Mouse (Mus musculus) skeletal muscle tissue, adult 2 months (tissue): ENCODE data around the gene Nmur1.

Experiments
- DNase-seq: peaks from one replicate; pipeline ENCODE4 v3.0.0-alpha.2; 2012; ENCODE audit warnings: low read depth, low spot score

Gene Nmur1

GRCm38 (mm10) chr1:86426128-86426527 is at the start of gene Nmur1, which contains the start of gene Tex44:
Nmur1 (minus strand) TSS chr1:86426228.
Tex44 (plus strand) TSS chr1:86426329.
- no peak for DNase-seq

DNA sequence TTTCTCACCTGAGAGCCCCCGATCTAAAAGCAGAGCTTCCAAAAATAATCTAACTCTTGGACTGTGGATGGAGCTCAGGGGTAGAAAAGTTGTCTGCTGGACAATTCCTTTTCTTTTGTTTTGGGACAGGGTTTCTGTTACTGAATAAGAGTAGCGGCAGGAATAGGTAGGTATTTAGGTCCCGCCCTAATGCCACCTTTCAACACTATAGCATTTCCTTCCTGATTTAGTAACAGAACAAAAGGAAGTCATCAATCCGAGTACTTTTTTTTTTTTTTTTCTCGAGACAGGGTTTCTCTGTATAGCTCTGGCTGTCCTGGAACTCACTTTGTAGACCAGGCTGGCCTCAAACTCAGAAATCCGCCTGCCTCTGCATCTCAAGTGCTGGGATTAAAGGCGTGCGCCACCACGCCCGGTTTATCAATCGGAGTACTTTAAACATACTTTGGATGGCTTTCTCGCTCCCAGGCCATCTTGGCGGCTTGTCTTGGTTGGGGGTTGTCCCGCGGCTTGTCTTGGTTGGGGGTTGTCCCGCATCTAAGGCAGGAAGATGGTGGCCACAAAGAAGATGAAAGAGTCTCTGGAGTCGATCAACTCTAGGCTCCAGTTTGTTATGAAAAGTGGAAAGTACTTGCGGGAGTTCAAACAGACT is 47.2 kb upstream of the Nmur1 start:
- no peak for DNase-seq

- peak; percentile 87 for DNase-seq
These were observed 46.3 kb upstream of the Nmur1 start for GRCm38 (mm10) chr1:86472197-86472952.

- peak; percentile 58 for DNase-seq
These were observed 45.5 kb upstream of the Nmur1 start for GRCm38 (mm10) chr1:86471504-86471961.

- DNase-seq: peak; percentile 98
These were observed 44.6 kb upstream of the Nmur1 start for GRCm38 (mm10) chr1:86470519-86471181.

DNA sequence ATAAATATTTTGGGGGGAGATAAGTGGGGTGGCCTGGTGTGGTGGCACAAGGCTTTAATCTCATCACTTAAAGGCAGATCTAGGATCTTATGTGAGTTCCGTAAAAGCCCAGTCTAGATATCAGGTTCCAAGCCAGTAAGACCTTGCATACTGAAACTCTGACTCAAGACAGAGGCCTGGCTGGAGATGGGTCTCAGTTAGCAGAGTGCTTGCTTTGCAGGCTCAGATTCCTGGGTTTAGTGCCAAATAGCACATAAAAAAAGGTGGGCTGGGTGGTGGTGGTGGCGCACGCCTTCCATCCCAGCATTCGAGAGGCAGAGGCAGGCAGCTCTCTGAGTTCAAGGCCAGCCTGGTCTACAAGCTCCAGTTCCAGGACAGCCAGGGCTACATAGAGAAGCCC is 43.8 kb upstream of the Nmur1 start:
- peak; percentile 49 for DNase-seq

DNA sequence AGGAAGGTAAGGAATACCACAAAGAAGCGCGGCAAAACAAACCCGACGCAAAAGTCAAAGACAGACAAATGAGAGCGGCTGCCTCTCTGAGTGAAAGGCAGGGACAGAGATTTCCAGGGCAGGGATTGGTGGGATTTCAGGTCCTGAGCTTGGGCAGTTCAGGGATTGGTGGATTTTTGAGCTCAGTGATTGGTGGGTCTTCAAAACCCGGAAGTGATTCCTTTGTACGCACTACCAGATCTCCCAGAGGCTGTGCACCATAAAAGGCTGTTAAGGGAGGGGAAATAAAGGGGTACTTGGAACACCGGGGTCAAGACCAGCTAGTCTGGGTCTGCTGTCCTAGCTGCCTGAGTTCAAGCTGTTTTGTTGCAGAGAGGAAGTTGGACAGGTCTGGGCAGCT is 41.4 kb upstream of the Nmur1 start:
- no peak for DNase-seq

GRCm38 (mm10) chr1:86464875-86465224 is 38.8 kb upstream of the Nmur1 start:
- DNase-seq: no peak

GRCm38 (mm10) chr1:86464223-86464874 is 38.3 kb upstream of the Nmur1 start:
- DNase-seq: no peak

- DNase-seq: no peak
These were observed 33.3 kb upstream of the Nmur1 start for GRCm38 (mm10) chr1:86459371-86459770.

DNA sequence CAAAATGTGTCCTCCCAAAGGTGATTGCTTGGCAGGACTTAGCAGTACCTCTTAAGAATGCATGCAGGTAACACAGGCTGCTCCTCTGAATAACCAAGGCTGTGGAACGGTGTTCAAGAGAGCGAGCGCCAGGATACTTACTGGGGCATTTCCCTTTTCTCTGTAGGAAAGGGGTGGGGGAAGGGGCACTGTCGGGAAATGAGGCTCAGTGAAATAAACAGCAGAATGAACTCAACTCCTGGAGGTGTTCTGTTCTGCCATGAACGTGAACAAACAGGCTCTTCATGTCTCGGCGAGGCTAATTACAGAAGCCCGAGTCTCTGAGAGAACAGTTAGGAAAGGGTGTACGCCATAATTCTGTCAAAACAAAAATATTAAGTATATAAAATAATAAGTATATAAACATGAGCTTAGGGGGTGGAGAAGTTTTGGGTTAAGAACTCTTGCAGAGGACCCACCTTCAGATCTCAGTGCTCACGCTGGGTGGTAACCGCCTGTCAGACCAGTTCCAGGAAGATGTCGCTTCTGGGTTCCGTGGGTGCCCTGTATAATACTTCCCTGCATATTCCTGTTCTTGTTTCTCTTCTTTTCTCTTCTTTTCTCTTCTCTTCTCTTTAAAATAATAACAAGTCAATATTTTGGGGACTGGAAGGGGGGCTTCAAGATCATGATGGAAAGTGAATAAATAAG is 31.0 kb upstream of the Nmur1 start:
- DNase-seq: no peak

DNA sequence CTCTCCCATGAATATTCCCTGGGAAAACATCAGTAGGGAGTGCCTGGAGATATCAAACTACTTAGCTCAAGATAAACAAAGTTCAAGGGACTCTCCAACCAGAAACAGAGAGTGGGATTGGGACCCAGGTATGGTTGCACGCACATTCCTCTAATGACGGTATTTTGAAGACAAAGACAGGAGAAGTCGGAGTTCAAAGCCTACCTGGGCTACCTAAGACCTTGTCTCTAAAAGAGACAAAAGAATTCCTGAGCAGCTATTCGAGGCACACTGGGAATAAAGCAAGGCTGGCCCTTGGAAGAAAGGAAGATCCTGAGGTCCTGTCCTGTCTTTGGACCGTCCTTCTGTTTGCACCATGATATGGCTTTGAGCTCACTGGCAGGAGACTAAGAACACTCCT is 26.7 kb upstream of the Nmur1 start:
- no peak for DNase-seq

- no peak for DNase-seq
These were observed 23.9 kb upstream of the Nmur1 start for GRCm38 (mm10) chr1:86449966-86450365.

GRCm38 (mm10) chr1:86448272-86448671 is 22.2 kb upstream of the Nmur1 start:
- peak; percentile 79 for DNase-seq

GRCm38 (mm10) chr1:86447596-86448171 is 21.7 kb upstream of the Nmur1 start:
- DNase-seq: peak; percentile 77

DNA sequence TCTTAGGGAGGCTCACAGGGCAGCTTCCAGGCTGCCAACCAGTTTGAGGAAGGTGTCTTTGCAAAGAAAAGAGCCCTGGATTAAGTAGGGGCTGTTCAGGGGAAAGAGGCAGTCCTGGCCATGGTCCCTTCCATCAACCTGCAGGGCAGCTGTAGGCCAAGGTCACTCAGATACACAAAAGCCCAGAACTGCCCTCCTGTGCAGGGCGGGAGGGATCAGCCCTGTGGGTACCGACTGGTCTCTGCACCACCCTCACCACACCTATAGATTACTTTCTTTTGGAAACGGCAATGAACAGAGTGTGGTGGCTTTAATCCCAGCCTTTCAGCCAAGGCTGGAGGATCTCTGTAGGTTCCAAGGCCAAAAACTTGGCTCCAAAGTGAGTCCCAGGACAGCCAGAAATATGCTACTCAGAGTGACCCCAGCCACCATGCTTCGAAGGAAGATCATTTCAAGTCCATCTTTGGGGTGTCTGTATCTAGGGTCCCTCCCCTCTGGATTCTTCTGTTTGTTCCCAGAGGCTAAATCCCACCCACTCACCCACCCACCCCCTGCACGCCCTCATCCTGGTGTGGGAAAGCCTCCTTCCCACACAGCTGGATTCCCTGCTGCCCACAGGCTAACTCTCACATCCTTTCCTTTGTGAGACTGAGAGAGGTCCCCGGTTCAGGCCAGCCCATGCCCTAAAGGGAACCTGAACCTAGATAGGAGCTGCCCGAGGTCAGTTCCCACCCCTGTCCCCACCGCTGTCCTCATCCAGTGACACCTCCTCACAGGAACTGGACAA is 17.6 kb upstream of the Nmur1 start:
- DNase-seq: no peak

GRCm38 (mm10) chr1:86442832-86443231 is 16.8 kb upstream of the Nmur1 start:
- DNase-seq: no peak

GRCm38 (mm10) chr1:86441980-86442831 is 16.2 kb upstream of the Nmur1 start:
- peak; percentile 71 for DNase-seq

- no peak for DNase-seq
These were observed 15.6 kb upstream of the Nmur1 start for GRCm38 (mm10) chr1:86441724-86441979.
